Mouse (Mus musculus): ENCODE measurements at regions not wholly inside any gene's neighbourhood (a gene's known extent, or its start where the extent isn't known, plus 50 kb on each side); places are given as distances from the start of the nearest gene placed in this dataset.

- TF ChIP-seq CTCF (conservative IDR thresholded peaks at IDR 0.05 in 1 of 2, IDR thresholded peaks at IDR 0.05 in 1 of 2; ENCODE audit: low read depth in 2 of 2, low read length in 2 of 2) (no peak), NRF1 (IDR thresholded peaks at IDR 0.05; ENCODE audit: low read depth, low read length) (no peak), ZNF384 (IDR thresholded peaks at IDR 0.05; ENCODE audit: low read depth, low read length) (no peak), KAT2A (IDR thresholded peaks at IDR 0.05; ENCODE audit: insufficient replicate concordance, low read length) (no peak), POLR2A (IDR thresholded peaks at IDR 0.05; ENCODE audit: low read depth, low read length) (no peak), EP300 (IDR thresholded peaks at IDR 0.05; ENCODE audit: low read length) (no peak), USF1 (IDR thresholded peaks at IDR 0.05; ENCODE audit: low read depth, low read length) (no peak), ELF1 (IDR thresholded peaks at IDR 0.05; ENCODE audit: low read depth, low read length) (no peak), ETS1 (conservative IDR thresholded peaks at IDR 0.05; ENCODE audit: low read depth, low read length) (no peak), HCFC1 (IDR thresholded peaks at IDR 0.05; ENCODE audit: low read depth, low read length) (no peak), CHD1 (IDR thresholded peaks at IDR 0.05; ENCODE audit: low read depth, low read length) (no peak), ZMIZ1 (IDR thresholded peaks at IDR 0.05; ENCODE audit: low read depth, low read length) (no peak)
Observed at GRCm38 (mm10) chr15:62294786-62295185, 1372.0 kb upstream of the A1bg start.
